Mouse (Mus musculus): Measurements from ENCODE around the gene Cntrl. TPM values are rescaled to one million over a fixed set of nuclear protein-coding genes. Genes with fewer than 3 reads are reported as not detected.
A peak's percentile ranks its signal among the peaks of the same experiment; 100 is the strongest.

Gene Cntrl
- total RNA-seq, 2 experiments from 2014 or later, result 10.5 to 12.4 TPM

DNA sequence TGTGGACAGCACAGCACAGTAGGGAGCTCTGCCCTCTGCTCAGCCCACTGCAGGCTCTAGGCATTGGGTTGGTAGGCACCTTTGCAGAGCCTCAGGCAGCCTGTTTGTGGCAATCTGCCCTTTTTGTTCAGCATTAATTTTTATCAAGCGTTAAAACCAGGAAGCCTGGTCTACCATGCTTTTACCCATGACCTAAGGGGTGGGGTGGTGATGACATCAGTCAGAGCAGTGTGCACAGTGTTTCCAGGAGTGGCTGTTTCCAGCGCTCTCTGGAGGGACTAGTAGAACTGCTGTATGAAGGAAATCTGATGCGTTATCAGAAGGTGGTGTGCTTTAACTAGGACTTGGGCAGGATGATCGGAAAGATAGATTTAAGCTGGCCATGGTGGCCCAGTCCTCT is 63.0 kb downstream of the Cntrl start:
- no peak for DNase-seq (ENCODE audit: low spot score in 2 of 2)

- DNase-seq (ENCODE audit: low spot score in 2 of 2), result no peak
Measured at GRCm38 (mm10) chr2:35173666-35174065, 64.4 kb downstream of the Cntrl start.

DNA sequence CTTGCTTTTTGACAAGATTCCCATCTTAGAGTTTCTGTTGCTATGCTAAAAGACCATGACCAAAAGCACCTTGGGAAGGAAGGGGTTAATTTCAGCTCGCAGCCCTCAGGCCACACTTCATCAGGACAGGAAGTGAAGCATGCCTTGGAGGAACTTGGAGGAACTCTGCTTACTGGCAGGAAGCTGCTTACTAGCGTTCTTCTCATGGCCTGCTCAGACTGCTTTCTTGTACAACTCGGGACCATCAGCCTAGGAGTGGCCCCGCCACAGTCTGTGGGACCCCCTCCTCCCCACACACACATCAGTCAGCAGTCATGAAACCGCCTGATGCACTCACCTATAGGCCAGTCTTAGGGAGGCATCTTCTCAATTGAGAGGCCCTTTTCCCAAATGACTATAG is 64.8 kb downstream of the Cntrl start:
- no peak for DNase-seq (ENCODE audit: low spot score in 2 of 2)

DNA sequence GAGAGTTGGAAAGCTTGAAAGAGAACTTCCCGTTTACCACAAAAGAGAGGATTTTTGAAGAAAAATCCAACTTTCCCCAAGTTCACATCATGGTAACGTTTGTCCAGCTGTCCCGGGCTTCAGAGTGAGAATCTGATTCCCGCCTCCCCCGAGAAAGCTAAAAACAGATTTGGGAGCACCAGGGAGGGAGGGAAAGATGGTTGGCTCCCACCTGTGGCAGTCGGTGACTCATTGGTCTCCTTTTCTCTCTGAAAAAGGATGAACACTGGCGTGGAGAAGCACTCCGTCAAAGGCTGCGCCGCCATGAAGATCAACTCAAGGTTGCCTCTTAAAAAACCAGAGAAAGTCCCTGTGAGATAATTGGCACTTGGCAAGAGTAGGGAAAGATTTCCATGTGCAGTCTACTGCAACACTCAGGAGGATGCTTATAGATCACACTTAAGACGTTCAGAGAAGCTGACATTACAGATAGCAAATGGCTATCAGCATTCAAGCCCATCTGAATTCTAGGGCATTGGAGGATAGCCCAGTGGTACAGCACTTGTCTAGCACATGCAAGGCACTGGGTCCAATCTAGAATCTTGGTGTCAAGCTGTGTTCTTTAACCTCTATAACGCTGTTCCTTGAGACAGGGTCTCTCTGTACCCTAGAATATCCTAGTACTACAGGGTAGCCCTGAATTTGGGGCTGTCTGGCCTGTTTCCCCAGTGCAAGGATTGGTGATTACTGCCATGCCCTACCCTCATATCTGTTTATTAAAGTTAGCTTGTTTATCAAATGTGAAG is 66.2 kb downstream of the Cntrl start:
- no peak for DNase-seq (ENCODE audit: low spot score in 2 of 2)

GRCm38 (mm10) chr2:35178153-35178552 is 68.9 kb downstream of the Cntrl start:
- no peak for DNase-seq (ENCODE audit: low spot score in 2 of 2)

- no peak for DNase-seq (ENCODE audit: low spot score in 2 of 2)
Measured at GRCm38 (mm10) chr2:35183115-35183673, 73.9 kb downstream of the Cntrl start.

DNA sequence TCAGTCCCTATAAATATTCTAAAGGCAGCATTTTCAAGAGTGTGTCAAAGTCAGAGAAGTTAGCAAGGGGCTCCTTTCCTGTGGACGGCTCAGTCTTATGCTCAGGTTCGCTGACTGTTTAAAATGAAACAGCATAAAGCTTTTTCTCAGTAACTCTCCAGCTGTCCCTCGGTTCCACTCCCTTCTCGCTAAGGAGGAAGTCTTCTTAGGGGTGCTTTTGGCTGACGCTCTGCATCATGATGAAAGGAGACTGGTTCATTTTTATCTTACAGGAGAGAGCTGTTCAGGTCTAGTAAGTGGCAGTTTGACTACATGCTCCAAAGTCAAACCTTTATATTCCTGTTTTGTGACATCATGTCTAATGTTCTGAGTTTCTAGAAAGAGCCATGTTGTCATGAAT is 79.6 kb downstream of the Cntrl start:
- no peak for DNase-seq (ENCODE audit: low spot score in 2 of 2)

DNA sequence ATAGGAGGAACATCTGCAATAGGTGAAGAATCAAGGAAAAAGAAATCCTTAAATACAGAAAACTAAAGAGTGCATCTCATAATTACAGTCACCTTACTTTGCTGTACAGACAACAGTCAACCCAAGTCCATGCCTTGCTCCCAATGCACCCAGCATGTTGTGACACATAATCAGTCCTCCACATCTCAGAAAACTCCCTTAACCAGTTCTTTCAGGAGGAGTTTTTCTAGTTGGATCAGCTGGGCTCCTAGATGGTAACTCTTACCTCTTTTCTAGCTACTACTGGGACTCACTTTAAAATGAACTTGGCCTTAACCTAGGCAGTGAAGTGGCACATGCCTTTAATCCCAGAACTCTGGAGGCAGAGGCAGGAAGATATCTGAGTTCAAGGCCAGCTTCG is 84.7 kb downstream of the Cntrl start:
- DNase-seq (ENCODE audit: low spot score in 2 of 2), result no peak

- no peak for DNase-seq (ENCODE audit: low spot score in 2 of 2)
Measured at GRCm38 (mm10) chr2:35195626-35196544, 86.6 kb downstream of the Cntrl start.

GRCm38 (mm10) chr2:35199541-35199940 is 90.2 kb downstream of the Cntrl start:
- no peak for DNase-seq (ENCODE audit: low spot score in 2 of 2)

DNA sequence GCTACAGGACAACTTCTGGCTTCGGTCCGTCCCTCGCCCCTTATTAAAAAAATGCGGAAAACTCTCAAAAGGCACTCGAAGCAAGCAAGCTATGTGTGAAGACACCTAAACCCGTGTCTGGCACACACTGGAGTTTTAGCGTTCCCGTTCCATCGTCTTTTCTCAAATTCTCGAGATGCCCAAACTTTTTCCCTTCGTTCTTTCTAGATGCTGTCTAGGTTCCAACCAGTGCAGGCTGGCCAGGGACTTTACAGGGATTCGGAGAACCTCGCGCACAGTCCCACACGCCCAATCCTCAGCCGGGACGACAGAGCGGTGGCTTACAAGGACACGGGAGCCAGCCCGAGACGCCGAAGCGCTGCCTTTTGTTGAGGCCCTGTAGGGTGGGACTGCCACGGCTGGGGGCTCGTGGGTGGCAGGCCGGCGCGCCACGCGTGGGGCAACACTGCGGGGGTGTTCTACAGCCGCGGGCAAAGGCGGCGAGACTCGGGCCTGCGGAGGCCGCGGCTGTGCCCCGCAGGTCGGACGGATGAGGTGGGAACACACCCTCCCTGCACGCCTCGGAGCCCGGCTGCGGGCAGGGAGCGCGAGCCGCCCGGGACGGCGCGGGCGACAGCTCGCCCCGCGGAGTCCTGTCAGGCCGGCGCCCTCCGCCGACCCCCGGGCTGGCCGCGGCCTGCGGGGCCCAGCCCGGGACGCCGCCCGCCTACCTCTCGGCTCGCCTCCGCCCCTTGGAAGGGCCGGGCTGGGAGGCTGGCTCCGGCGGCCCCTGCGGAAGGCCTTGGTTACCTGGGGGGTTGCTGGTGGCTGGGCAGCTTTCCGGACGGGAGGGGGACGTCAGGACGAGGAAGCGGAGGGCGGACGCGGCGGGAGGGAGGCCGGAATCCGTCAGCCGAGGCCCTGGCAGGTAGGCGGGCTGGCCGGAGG is 90.9 kb downstream of the Cntrl start:
- peak in 1 of 2 experiments; percentile 48 for DNase-seq (ENCODE audit: low spot score in 2 of 2)

DNA sequence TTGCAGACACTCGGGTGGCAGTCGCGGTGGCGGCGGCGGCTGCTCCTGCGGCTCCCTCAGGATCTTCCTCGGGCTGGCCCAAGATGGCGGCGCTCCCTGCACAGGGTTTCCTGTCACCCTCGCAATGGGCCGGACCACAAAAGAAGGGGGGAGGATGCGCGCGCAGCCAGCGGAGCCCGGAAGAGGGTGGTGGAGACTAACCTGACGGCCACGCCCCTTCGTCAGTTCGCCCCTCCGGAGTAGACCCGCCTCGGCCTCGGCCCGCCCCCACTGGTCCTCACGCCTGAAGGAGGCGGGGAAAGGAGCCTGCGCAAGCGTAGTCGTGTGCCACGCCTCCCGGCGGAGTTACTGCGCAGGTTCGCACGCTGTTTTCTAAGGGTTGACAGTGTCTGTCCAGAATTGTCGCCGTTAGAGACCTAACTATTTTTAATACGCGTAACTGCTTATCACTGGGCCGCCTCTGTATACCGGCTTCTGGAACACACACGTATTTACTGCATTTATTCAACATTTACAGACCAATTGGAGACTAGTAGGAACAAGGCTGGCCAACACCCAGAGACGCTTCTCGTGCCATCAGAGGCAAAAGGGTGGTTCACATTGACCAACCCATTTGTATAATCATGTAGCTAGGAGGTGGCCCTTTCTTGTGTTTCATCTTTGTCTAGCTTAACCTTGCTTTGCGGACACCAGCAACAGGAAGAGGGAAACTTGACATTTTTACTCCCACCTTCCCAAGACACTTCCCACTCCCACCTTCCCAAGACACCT is 91.8 kb downstream of the Cntrl start, which contains the start of gene Rab14:
Gene Rab14 (minus strand): TSS at position 223 of the 771 bp plus-strand sequence.
- DNase-seq (ENCODE audit: low spot score in 2 of 2), result peak; percentile 99 to 100

DNA sequence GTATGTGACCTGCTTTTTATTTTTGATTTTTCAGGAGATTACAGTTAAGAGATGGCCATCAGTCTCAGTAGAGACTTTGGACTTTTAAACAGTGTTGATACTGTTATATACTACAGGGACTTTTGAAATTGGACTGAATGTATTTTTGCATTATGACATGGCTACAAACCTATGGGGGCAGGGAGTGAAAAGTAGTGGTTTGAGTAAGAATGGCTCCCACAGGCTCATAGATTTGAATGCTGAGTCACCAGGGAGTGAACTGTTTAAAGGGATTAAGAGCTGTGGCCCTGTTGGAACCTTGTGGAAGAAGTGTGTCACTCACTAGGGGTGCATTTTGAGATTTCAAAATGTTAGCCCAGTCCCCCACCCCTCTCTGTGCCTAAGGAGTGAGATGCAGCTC is 94.4 kb downstream of the Cntrl start:
- DNase-seq (ENCODE audit: low spot score in 2 of 2), result no peak

- no peak for DNase-seq (ENCODE audit: low spot score in 2 of 2)
Measured at GRCm38 (mm10) chr2:35206761-35207160, 97.5 kb downstream of the Cntrl start.

- no peak for DNase-seq (ENCODE audit: low spot score in 2 of 2)
Measured at GRCm38 (mm10) chr2:35208054-35208453, 98.8 kb downstream of the Cntrl start.

DNA sequence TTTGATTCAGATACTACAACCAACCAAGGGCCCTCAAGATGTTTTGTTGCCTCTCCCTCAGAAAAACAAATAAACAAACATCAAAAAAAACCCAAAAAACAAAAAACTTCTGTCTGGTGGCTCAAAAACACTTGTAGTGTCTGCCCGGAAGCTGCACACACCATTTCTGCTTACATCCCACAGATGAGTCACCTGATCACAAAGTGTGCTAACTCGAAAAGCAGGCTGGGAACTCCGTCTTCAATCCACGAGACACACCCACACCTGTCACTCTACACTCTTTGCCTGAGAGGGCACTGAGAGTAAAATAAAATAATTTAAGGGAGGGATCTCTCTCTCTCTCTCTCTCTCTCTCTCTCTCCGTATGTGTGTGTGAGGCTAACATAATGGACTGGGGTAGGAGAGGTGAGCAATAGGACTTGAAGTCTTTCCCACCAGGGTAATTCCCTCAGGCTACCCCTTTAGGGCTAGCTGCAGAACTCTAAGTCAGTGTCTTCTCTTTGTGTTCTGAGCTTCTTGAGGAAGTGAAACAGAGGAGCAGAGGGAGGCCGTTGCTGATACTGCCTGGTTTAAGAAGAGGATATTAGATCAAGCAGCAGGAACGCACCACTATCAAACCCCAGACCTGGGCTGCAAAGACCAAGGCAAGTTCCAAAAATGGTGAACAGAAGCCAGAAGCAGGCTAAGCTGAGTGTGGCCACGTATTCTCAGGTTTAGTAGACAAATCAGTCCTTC is 99.8 kb downstream of the Cntrl start:
- DNase-seq (ENCODE audit: low spot score in 2 of 2), result no peak

GRCm38 (mm10) chr2:35211681-35212080 is 102.4 kb downstream of the Cntrl start:
- DNase-seq (ENCODE audit: low spot score in 2 of 2), result no peak

- no peak for DNase-seq (ENCODE audit: low spot score in 2 of 2)
Measured at GRCm38 (mm10) chr2:35213345-35213910, 104.1 kb downstream of the Cntrl start.

DNA sequence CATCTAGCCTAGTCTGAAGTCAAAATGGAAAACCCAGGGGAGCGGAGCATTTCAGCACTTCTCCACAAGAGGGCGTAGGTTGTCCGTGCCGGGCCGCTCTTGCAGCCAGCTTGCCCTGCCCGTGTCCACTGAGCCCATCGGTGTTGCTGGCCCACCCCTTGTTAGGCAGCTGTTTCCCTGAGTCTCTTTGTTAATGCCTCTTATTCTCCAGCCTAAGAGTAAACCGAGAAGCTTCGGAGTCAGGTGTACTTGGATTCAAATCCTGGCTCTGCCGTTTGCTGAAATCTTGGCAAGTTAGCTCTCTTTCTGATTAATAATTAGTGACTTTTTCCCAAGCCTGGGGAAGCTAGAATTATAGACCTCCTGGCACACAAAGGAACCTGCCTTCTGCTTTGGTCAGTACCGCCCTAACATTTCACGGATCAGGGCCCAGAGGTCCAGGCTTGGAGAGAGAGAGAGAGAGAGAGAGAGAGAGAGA is 105.6 kb downstream of the Cntrl start:
- DNase-seq (ENCODE audit: low spot score in 2 of 2), result peak; percentile 88
